Mouse (Mus musculus): Measurements from ENCODE around the gene Upf1.

The Upf1 gene

GRCm38 (mm10) chr8:70338931-70339330, 14.1 kb downstream of the Upf1 start:
- peaks cover 37% of the 10 kb centered on the region for H3K4me1 ChIP-seq (replicated peaks; ENCODE audit: low read depth, low read length)

GRCm38 (mm10) chr8:70332878-70333202, 20.2 kb downstream of the Upf1 start:
- Histone ChIP-seq H3K9me3 (ENCODE audit: low read length) (no peaks in the 10 kb centered on the region), H3K4me1 (replicated peaks; ENCODE audit: low read depth, low read length) (peaks cover 49% of the 10 kb centered on the region), H3K4me3 (replicated peaks; ENCODE audit: low read length) (peak overlapping the region; percentile 23; the same call in 1 of the 2 replicates), H3K36me3 (ENCODE audit: insufficient read depth, low read length) (peaks cover 67% of the 10 kb centered on the region), H3K27me3 (ENCODE audit: insufficient read depth, low read length) (peaks cover 9% of the 10 kb centered on the region)
- TF ChIP-seq POU5F1 (IDR thresholded peaks at IDR 0.05; ENCODE audit: borderline replicate concordance, low read length): no peak
- TF ChIP-seq CTCF (conservative IDR thresholded peaks at IDR 0.05; ENCODE audit: low read length): no peak
- TF ChIP-seq NANOG (IDR thresholded peaks at IDR 0.05; ENCODE audit: borderline replicate concordance, low read length): no peak

More at GRCm38 (mm10) chr8:70338931-70339330, 14.1 kb downstream of the Upf1 start:
- Histone ChIP-seq H3K9me3 (ENCODE audit: low read length) (no peaks in the 10 kb centered on the region), H3K27me3 (ENCODE audit: insufficient read depth, low read length) (no peaks in the 10 kb centered on the region), H3K36me3 (ENCODE audit: insufficient read depth, low read length) (peaks cover 100% of the 10 kb centered on the region), H3K4me3 (replicated peaks; ENCODE audit: low read length) (no peak overlapping the region)
- no peak for TF ChIP-seq POU5F1 (IDR thresholded peaks at IDR 0.05; ENCODE audit: borderline replicate concordance, low read length)
- TF ChIP-seq CTCF (conservative IDR thresholded peaks at IDR 0.05; ENCODE audit: low read length): no peak
- TF ChIP-seq NANOG (IDR thresholded peaks at IDR 0.05; ENCODE audit: borderline replicate concordance, low read length): no peak

GRCm38 (mm10) chr8:70332070-70332877, 20.8 kb downstream of the Upf1 start:
- TF ChIP-seq CTCF (conservative IDR thresholded peaks at IDR 0.05; ENCODE audit: low read length): no peak; the same call in 1 of the 2 replicates
- no peak for TF ChIP-seq POU5F1 (IDR thresholded peaks at IDR 0.05; ENCODE audit: borderline replicate concordance, low read length)
- TF ChIP-seq NANOG (IDR thresholded peaks at IDR 0.05; ENCODE audit: borderline replicate concordance, low read length): no peak
- Histone ChIP-seq H3K4me3 (replicated peaks; ENCODE audit: low read length) (peak overlapping the region; percentile 23; the same call in 1 of the 2 replicates), H3K9me3 (ENCODE audit: low read length) (no peaks in the 10 kb centered on the region), H3K4me1 (replicated peaks; ENCODE audit: low read depth, low read length) (peaks cover 49% of the 10 kb centered on the region), H3K27me3 (ENCODE audit: insufficient read depth, low read length) (peaks cover 9% of the 10 kb centered on the region), H3K36me3 (ENCODE audit: insufficient read depth, low read length) (peaks cover 62% of the 10 kb centered on the region)

GRCm38 (mm10) chr8:70331526-70331925, 21.6 kb downstream of the Upf1 start:
- TF ChIP-seq CTCF (conservative IDR thresholded peaks at IDR 0.05; ENCODE audit: low read length) (no peak), POU5F1 (IDR thresholded peaks at IDR 0.05; ENCODE audit: borderline replicate concordance, low read length) (no peak), NANOG (IDR thresholded peaks at IDR 0.05; ENCODE audit: borderline replicate concordance, low read length) (no peak)
- peaks cover 54% of the 10 kb centered on the region for H3K36me3 ChIP-seq (ENCODE audit: insufficient read depth, low read length)
- H3K4me1 ChIP-seq (replicated peaks; ENCODE audit: low read depth, low read length): peaks cover 49% of the 10 kb centered on the region
- peaks cover 9% of the 10 kb centered on the region for H3K27me3 ChIP-seq (ENCODE audit: insufficient read depth, low read length)
- no peaks in the 10 kb centered on the region for H3K9me3 ChIP-seq (ENCODE audit: low read length)
- peak overlapping the region; percentile 73 for H3K4me3 ChIP-seq (replicated peaks; ENCODE audit: low read length)

- peaks cover 9% of the 10 kb centered on the region for H3K27me3 ChIP-seq (ENCODE audit: insufficient read depth, low read length)
- TF ChIP-seq POU5F1 (IDR thresholded peaks at IDR 0.05; ENCODE audit: borderline replicate concordance, low read length) (no peak), CTCF (conservative IDR thresholded peaks at IDR 0.05; ENCODE audit: low read length) (no peak)
- H3K36me3 ChIP-seq (ENCODE audit: insufficient read depth, low read length): peaks cover 48% of the 10 kb centered on the region
- peak overlapping the region; percentile 73 for H3K4me3 ChIP-seq (replicated peaks; ENCODE audit: low read length)
- peaks cover 49% of the 10 kb centered on the region for H3K4me1 ChIP-seq (replicated peaks; ENCODE audit: low read depth, low read length)
- H3K9me3 ChIP-seq (ENCODE audit: low read length): no peaks in the 10 kb centered on the region
Observed at GRCm38 (mm10) chr8:70330741-70331364, 22.2 kb downstream of the Upf1 start.

GRCm38 (mm10) chr8:70329835-70330740, 23.0 kb downstream of the Upf1 start:
- Histone ChIP-seq H3K4me1 (replicated peaks; ENCODE audit: low read depth, low read length) (peaks cover 49% of the 10 kb centered on the region), H3K9me3 (ENCODE audit: low read length) (no peaks in the 10 kb centered on the region), H3K4me3 (replicated peaks; ENCODE audit: low read length) (peak overlapping the region; percentile 73), H3K36me3 (ENCODE audit: insufficient read depth, low read length) (peaks cover 40% of the 10 kb centered on the region), H3K27me3 (ENCODE audit: insufficient read depth, low read length) (peaks cover 9% of the 10 kb centered on the region)
- TF ChIP-seq POU5F1 (IDR thresholded peaks at IDR 0.05; ENCODE audit: borderline replicate concordance, low read length): no peak
- no peak for TF ChIP-seq NANOG (IDR thresholded peaks at IDR 0.05; ENCODE audit: borderline replicate concordance, low read length)
- no peak for TF ChIP-seq CTCF (conservative IDR thresholded peaks at IDR 0.05; ENCODE audit: low read length)

- H3K4me3 ChIP-seq (replicated peaks; ENCODE audit: low read length): peak within 1 kb of the TSS; percentile 73
Observed at GRCm38 (mm10) chr8:70329124-70329834, 23.8 kb downstream of the Upf1 start, which contains the start of gene Gdf1. Gene Gdf1 (plus strand): TSS chr8:70329817.

More at GRCm38 (mm10) chr8:70329124-70329834, 23.8 kb downstream of the Upf1 start, which contains the start of gene Gdf1:
- Histone ChIP-seq H3K36me3 (ENCODE audit: insufficient read depth, low read length) (peaks cover 32% of the 10 kb centered on the region), H3K27me3 (ENCODE audit: insufficient read depth, low read length) (peaks cover 9% of the 10 kb centered on the region), H3K9me3 (ENCODE audit: low read length) (no peaks in the 10 kb centered on the region), H3K4me1 (replicated peaks; ENCODE audit: low read depth, low read length) (peaks cover 49% of the 10 kb centered on the region)
- no peak for TF ChIP-seq CTCF (conservative IDR thresholded peaks at IDR 0.05; ENCODE audit: low read length)
- TF ChIP-seq NANOG (IDR thresholded peaks at IDR 0.05; ENCODE audit: borderline replicate concordance, low read length): no peak
- no peak for TF ChIP-seq POU5F1 (IDR thresholded peaks at IDR 0.05; ENCODE audit: borderline replicate concordance, low read length)
